Mouse (Mus musculus) inflammation-experienced regulatory T-cells, adult 6 months (primary cell): ENCODE measurements at regions not wholly inside any gene's neighbourhood (a gene's known extent, or its start where the extent isn't known, plus 50 kb on each side); places are given as distances from the start of the nearest gene placed in this dataset.

Experiments used
- ATAC-seq: one replicate; pipeline ENCODE4 v1.8.0; 2017

DNA sequence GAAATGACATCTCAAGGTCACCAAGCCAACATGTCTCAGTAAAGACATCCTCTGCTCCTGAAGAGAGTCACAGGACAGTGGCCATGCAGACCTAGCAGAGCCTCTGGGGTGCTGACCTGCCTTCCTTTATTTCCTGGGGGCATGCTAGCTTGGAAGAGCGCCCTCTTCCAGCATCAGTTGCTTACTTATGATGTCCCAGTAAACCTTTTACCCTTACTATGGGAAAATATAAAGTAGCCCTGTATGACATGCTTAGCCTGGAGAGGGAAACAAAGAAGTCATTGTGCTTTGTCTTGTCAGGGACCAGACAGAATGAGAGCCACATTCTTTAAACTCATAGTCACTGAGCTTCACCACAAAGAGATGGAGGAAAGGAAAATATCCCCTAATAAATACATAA is 82.9 kb downstream of the Postn start:
- ATAC-seq: no peak

GRCm38 (mm10) chr3:54446889-54447288 is 86.0 kb downstream of the Postn start:
- no peak for ATAC-seq

DNA sequence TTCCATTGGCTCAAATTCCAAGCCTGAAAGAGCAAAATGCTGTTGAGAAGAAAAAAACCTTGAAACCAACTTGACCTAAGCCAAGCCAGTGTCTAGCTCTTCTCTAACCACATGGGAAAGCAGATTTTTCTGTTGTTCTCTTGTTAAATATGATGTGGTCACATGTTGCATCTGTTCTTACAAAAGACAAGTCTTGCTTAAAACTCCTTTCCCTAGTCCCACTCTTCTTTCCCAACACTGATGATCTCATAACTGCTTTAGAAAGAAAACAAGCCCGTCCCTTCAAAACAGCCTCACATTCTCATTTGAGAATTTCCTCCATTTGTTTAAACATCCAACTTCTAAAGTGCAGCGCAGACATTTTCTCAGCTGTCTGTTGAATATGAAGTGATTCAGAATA is 96.5 kb downstream of the Postn start:
- no peak for ATAC-seq

- ATAC-seq: no peak
Observed at GRCm38 (mm10) chr3:54461366-54461765, 100.5 kb downstream of the Postn start.

DNA sequence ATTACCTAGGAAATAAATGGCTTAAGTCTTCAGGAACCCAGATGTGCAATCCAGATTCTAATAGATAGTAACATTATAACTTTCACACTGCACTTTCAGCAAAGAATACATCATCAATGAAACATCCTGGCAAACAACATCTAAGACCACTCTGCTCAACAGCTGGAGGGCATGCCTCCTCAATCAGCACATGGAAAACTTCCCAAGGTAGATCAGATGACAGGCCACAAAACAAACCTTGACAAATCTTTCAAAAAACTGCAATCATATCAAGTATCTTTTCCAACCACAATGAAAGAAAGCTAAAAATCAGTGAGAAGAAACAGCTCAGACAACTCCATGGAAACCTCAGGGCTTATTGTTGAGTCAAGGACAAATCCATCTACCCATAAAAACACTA is 105.2 kb downstream of the Postn start:
- no peak for ATAC-seq

DNA sequence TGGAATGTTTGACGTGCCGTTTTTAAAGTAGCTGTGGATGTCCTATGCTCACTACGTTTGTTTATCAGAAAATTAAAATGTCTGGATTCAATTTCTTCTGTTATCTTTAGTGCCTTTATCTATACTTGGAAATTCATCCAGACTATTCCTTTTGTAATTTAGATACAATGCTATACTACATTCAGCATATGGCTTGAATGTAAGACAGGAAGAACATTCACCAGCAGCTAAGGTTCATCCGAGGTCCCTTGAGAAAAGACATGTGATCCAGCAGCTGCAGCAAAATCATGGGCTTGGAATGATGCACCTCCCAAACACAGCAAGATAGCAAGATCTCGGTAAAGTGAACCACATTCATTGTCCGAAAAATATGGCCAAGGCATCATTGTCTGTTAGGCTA is 113.3 kb downstream of the Postn start:
- no peak for ATAC-seq

- no peak for ATAC-seq
Observed at GRCm38 (mm10) chr3:54475879-54476278, 115.0 kb downstream of the Postn start.

DNA sequence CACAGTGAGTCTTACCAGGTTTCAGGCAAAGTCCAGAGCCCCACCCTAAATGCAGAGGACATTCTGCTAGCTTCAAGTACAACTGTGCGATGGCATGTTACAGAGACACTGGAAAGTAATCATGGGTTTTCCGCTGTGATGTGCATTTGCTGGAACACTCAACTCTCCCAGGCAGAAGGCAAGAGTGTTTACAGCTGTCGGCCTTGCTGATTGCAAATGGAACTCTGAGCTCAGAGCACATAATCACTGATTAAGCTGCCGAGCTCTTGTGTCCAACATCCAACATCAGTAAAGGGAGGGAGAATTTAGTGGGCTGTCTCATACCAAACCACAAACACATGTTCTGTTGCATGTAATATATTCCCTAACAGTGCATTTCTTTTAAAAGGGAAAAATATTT is 117.1 kb downstream of the Postn start:
- ATAC-seq: no peak

DNA sequence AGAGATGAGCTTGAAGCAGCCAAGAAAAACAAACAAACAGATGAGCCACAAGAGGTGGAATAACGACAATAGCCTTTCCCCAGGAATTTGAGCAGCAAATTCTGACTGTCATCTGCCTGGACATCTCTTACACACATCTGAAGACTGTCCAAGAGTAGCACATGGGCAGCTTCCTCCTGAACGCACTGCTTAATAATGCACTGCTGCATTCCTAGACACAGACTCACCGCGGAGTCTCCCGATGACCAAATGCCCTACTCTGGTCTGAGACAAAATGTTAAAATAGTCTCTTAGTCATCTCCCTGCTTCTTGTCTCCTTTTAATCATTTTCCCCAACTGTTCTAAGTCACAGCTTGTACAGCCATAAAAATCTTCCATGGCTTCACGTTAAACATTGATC is 119.3 kb downstream of the Postn start:
- no peak for ATAC-seq

DNA sequence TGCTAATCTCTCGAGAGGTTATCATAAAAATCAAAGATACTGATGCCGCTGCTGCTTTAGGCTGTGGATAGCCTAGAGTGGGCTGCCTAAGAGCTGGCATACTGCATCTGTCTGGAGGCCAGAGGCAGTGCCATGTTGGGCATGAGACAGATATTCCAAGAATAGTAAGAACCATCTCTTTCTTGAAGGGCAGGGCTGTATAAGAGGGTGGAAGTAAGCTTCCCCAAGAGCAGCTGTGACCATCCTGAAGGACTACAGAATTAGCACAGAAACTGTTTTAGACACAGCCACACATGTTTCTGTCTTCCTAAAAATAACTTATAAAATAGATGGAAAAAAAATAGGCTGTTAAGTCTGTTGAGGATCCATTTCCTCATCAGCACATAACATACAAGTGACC is 126.4 kb downstream of the Postn start:
- ATAC-seq: no peak

GRCm38 (mm10) chr3:54487844-54488243 is 126.9 kb downstream of the Postn start:
- ATAC-seq: no peak

GRCm38 (mm10) chr3:54490249-54490900 is 129.5 kb downstream of the Postn start:
- no peak for ATAC-seq

GRCm38 (mm10) chr3:54493567-54493966 is 132.7 kb downstream of the Postn start:
- no peak for ATAC-seq

- ATAC-seq: no peak
Observed at GRCm38 (mm10) chr3:54504997-54505396, 144.1 kb downstream of the Postn start.

DNA sequence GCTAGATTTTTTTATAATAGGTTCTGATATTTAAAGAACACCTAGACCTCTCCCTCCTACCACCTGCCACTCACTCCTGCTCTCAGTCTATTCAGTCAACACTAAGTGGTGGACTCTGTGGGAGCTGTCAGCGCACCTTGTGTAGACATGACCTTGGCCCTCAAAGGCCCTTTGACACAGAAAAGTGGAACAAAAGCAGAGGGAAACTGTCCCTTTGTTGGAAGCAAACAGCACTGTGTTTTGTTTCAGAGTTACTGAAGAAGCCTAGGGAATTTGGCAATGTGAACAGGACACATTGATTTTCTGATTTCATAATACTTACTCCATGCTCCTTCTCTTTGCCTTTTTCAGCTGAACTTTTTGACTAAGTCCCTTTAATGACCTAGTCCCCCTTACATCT is 146.7 kb downstream of the Postn start:
- ATAC-seq: no peak

- ATAC-seq: no peak
Observed at GRCm38 (mm10) chr3:54508906-54509305, 148.0 kb downstream of the Postn start.

- ATAC-seq: no peak
Observed at GRCm38 (mm10) chr3:54517251-54517650, 156.3 kb downstream of the Postn start.

GRCm38 (mm10) chr3:54522716-54523115 is 161.8 kb downstream of the Postn start:
- ATAC-seq: no peak

- no peak for ATAC-seq
Observed at GRCm38 (mm10) chr3:54526618-54527017, 165.7 kb downstream of the Postn start.

DNA sequence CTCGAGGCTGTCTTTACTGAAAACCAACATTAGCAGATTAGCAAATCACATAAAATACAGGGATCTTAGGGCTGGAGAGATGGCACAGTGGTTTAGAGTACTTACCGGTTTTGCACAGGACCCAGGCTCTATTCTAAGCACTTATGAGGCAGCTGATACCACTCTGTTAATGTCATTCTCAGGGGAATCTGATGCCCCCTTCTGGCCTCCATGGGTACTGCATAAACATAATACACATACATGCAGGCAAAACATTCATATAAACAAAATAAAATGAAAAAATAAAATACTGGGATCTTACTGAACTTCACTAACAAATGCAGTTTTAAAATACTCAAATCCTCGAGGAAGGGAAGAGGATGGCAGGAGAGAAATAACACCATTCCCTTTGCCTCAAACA is 164.3 kb upstream of the Supt20 start:
- ATAC-seq: no peak

- no peak for ATAC-seq
Observed at GRCm38 (mm10) chr3:54530251-54530650, 162.4 kb upstream of the Supt20 start.

DNA sequence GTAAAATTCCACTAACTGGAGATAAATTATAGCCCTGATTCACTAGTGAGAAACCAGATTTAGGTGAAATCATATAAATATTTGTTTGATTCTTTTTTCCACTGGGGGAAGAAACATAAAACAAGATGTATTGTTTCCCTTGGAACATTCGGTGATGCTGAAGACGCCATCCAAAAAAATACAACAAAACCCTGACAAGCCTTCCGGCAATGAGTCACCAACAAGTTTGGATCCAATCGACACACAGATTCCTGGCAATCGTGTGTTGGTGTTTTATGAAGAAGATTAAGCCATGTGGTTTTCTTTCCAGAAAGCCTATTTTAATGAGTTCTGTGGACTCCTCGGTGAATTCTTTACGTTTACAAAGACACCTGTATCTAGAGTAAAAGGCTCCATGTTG is 157.2 kb upstream of the Supt20 start:
- no peak for ATAC-seq

GRCm38 (mm10) chr3:54538055-54538454 is 154.6 kb upstream of the Supt20 start:
- no peak for ATAC-seq

- ATAC-seq: no peak
Observed at GRCm38 (mm10) chr3:54540540-54541080, 152.0 kb upstream of the Supt20 start.

GRCm38 (mm10) chr3:54541389-54541788 is 151.2 kb upstream of the Supt20 start:
- ATAC-seq: no peak
